Comparison of ENCODE assay signal across 27 mouse cellular contexts in genomic region chr1:90342346-90342745, GRCm38 (mm10).
DNase-seq lines count a peak whose midpoint lies in the region; ATAC-seq lines count a peak whose summit lies in the region.
"Had no signal": no experiment of that assay in that cellular context is flagged by ENCODE, and none has a peak within 500 bp of the region (broad histone marks: within the 10 kb centered on the region; RNA-seq: fewer than 3 reads in every experiment).

No protein-coding gene starts in this region.

- no peak for ATAC-seq in cerebellum, adult (ENCODE audit: insufficient number of reproducible peaks, low FRiP score, low TSS enrichment)
- ATAC-seq in kidney, embryonic 15.5 days (replicated peaks; ENCODE audit: low FRiP score): 0 out of 2 replicates have a peak, but pooled peaks have one; percentile 9
- no peak for ATAC-seq in kidney, embryonic 14.5 days (ENCODE audit: low FRiP score, low TSS enrichment)
- peak; percentile 38; the same call in 1 of the 2 replicates for ATAC-seq in midbrain, embryonic 12.5 days (ENCODE audit: low FRiP score, low read depth)
- no peak for ATAC-seq in midbrain, embryonic 16.5 days
- no peak for ATAC-seq in forebrain, embryonic 15.5 days (replicated peaks)
- ATAC-seq: forebrain, embryonic 13.5 days; intestine, embryonic 15.5 days; liver, embryonic 12.5 days had no signal

- peak; percentile 47 to 59 for DNase-seq in cerebellum, postnatal 10 days
- DNase-seq in retina, embryonic 14.5 days (ENCODE audit: low spot score): peak; percentile 82
- DNase-seq: adrenal gland, postnatal 10 days; cerebellum, adult 9-10 months; gastrocnemius, postnatal 10 days; kidney, adult 8-10 months; layer of hippocampus, postnatal 36 days; lung, adult 18-20 months; lung, postnatal 10 days; right cerebral cortex, postnatal 14 days; spleen, adult 18-20 months had no signal

- no peaks in the 10 kb centered on the region for H3K36me3 ChIP-seq in kidney, embryonic 15.5 days
- H3K36me3 ChIP-seq in kidney, embryonic 14.5 days (ENCODE audit: control insufficient read depth, insufficient read depth, low read length): no peaks in the 10 kb centered on the region
- H3K36me3 ChIP-seq in midbrain, embryonic 12.5 days: no peaks in the 10 kb centered on the region
- H3K36me3 ChIP-seq in midbrain, embryonic 16.5 days (ENCODE audit: control insufficient read depth, insufficient read depth, low read length): no peaks in the 10 kb centered on the region
- H3K36me3 ChIP-seq in forebrain, embryonic 15.5 days: no peaks in the 10 kb centered on the region
- H3K36me3 ChIP-seq: embryonic facial prominence, embryonic 12.5 days; hindbrain, embryonic 13.5 days; intestine, embryonic 15.5 days; limb, embryonic 13.5 days; liver, embryonic 12.5 days; neural tube, embryonic 15.5 days had no signal

- 0 out of 2 replicates have a peak, but pooled peaks cover 7% of the 10 kb centered on the region for H3K27me3 ChIP-seq in kidney, embryonic 15.5 days
- no peaks in the 10 kb centered on the region for H3K27me3 ChIP-seq in kidney, embryonic 14.5 days (ENCODE audit: control insufficient read depth, insufficient read depth, low read length)
- H3K27me3 ChIP-seq in midbrain, embryonic 12.5 days: peaks cover 25% of the 10 kb centered on the region
- no peaks in the 10 kb centered on the region for H3K27me3 ChIP-seq in midbrain, embryonic 16.5 days (ENCODE audit: control insufficient read depth, insufficient read depth, low read depth, low read length)
- no peaks in the 10 kb centered on the region for H3K27me3 ChIP-seq in forebrain, embryonic 15.5 days
- H3K27me3 ChIP-seq: forebrain, embryonic 13.5 days; intestine, embryonic 15.5 days; limb, embryonic 13.5 days had no signal

- no peak overlapping the region for H3K27ac ChIP-seq in kidney, embryonic 15.5 days
- H3K27ac ChIP-seq in kidney, embryonic 14.5 days (ENCODE audit: low read depth, low read length): no peak overlapping the region; the same call in 1 of the 2 replicates
- H3K27ac ChIP-seq in midbrain, embryonic 12.5 days (replicated peaks): no peak overlapping the region
- no peak overlapping the region for H3K27ac ChIP-seq in midbrain, embryonic 16.5 days (ENCODE audit: low read length)
- no peak overlapping the region for H3K27ac ChIP-seq in forebrain, embryonic 15.5 days (replicated peaks)
- H3K27ac ChIP-seq: embryonic facial prominence, embryonic 12.5 days; forebrain, embryonic 13.5 days; hindbrain, embryonic 13.5 days; intestine, embryonic 15.5 days; layer of hippocampus, adult 2 months; limb, embryonic 13.5 days; liver, embryonic 12.5 days; neural tube, embryonic 15.5 days had no signal

- H3K4me2 ChIP-seq in kidney, embryonic 15.5 days: no peak overlapping the region
- H3K4me2 ChIP-seq in kidney, embryonic 14.5 days (replicated peaks; ENCODE audit: low read depth, low read length): no peak overlapping the region
- no peak overlapping the region for H3K4me2 ChIP-seq in midbrain, embryonic 12.5 days (replicated peaks)
- H3K4me2 ChIP-seq in midbrain, embryonic 16.5 days (ENCODE audit: low read length): no peak overlapping the region
- no peak overlapping the region for H3K4me2 ChIP-seq in forebrain, embryonic 15.5 days (replicated peaks)
- H3K4me2 ChIP-seq: embryonic facial prominence, embryonic 12.5 days; forebrain, embryonic 13.5 days; heart, embryonic 11.5 days; hindbrain, embryonic 13.5 days; intestine, embryonic 15.5 days; limb, embryonic 13.5 days; liver, embryonic 12.5 days; neural tube, embryonic 15.5 days had no signal

- H3K9me3 ChIP-seq in kidney, embryonic 15.5 days (replicated peaks): no peaks in the 10 kb centered on the region
- no peaks in the 10 kb centered on the region for H3K9me3 ChIP-seq in kidney, embryonic 14.5 days (ENCODE audit: control insufficient read depth, low read length)
- H3K9me3 ChIP-seq in midbrain, embryonic 12.5 days: no peaks in the 10 kb centered on the region
- no peaks in the 10 kb centered on the region for H3K9me3 ChIP-seq in midbrain, embryonic 16.5 days (replicated peaks; ENCODE audit: control insufficient read depth, low read length, poor library complexity, severe bottlenecking)
- H3K9me3 ChIP-seq in forebrain, embryonic 15.5 days: no peaks in the 10 kb centered on the region
- H3K9me3 ChIP-seq: embryonic facial prominence, embryonic 12.5 days; forebrain, embryonic 13.5 days; hindbrain, embryonic 13.5 days; intestine, embryonic 15.5 days; limb, embryonic 13.5 days; liver, embryonic 12.5 days; neural tube, embryonic 15.5 days had no signal

- peaks cover 15% of the 10 kb centered on the region; the same call in 1 of the 2 replicates for H3K4me1 ChIP-seq in kidney, embryonic 15.5 days
- H3K4me1 ChIP-seq in kidney, embryonic 14.5 days (ENCODE audit: control insufficient read depth, insufficient read depth, low read length): peaks cover 5% of the 10 kb centered on the region; the same call in 1 of the 2 replicates
- peaks cover 8% of the 10 kb centered on the region; the same call in 1 of the 2 replicates for H3K4me1 ChIP-seq in midbrain, embryonic 12.5 days
- H3K4me1 ChIP-seq in midbrain, embryonic 16.5 days (ENCODE audit: control insufficient read depth, insufficient read depth, low read length): 0 out of 2 replicates have a peak, but pooled peaks cover 3% of the 10 kb centered on the region
- H3K4me1 ChIP-seq in forebrain, embryonic 15.5 days: no peaks in the 10 kb centered on the region
- H3K4me1 ChIP-seq: forebrain, embryonic 13.5 days; liver, embryonic 12.5 days had no signal

- no peak overlapping the region for H3K9ac ChIP-seq in kidney, embryonic 15.5 days
- H3K9ac ChIP-seq in kidney, embryonic 14.5 days (ENCODE audit: low read depth, low read length): no peak overlapping the region
- H3K9ac ChIP-seq in midbrain, embryonic 12.5 days (replicated peaks): no peak overlapping the region
- no peak overlapping the region for H3K9ac ChIP-seq in midbrain, embryonic 16.5 days (ENCODE audit: low read depth, low read length)
- H3K9ac ChIP-seq in forebrain, embryonic 15.5 days (replicated peaks): no peak overlapping the region
- H3K9ac ChIP-seq: embryonic facial prominence, embryonic 12.5 days; forebrain, embryonic 13.5 days; hindbrain, embryonic 13.5 days; intestine, embryonic 15.5 days; limb, embryonic 13.5 days; liver, embryonic 12.5 days; neural tube, embryonic 15.5 days had no signal

- WGBS in kidney, embryonic 15.5 days: 13% methylated on average over 1 of the region's 1 CpGs
- WGBS in kidney, embryonic 14.5 days: 7% methylated on average over 1 of the region's 1 CpGs
- WGBS in midbrain, embryonic 12.5 days: 12% methylated on average over 1 of the region's 1 CpGs
- WGBS in midbrain, embryonic 16.5 days: 11% methylated on average over 1 of the region's 1 CpGs
- WGBS in forebrain, embryonic 15.5 days: 37% methylated on average over 1 of the region's 1 CpGs

- no peak overlapping the region for H3K4me3 ChIP-seq in kidney, embryonic 15.5 days (replicated peaks)
- H3K4me3 ChIP-seq in kidney, embryonic 14.5 days (ENCODE audit: low read length): no peak overlapping the region
- no peak overlapping the region for H3K4me3 ChIP-seq in midbrain, embryonic 12.5 days
- H3K4me3 ChIP-seq in midbrain, embryonic 16.5 days (ENCODE audit: low read depth, low read length): no peak overlapping the region
- H3K4me3 ChIP-seq in forebrain, embryonic 15.5 days: no peak overlapping the region
- H3K4me3 ChIP-seq: embryonic facial prominence, embryonic 12.5 days; erythroblast, embryonic 14.5 days; forebrain, embryonic 13.5 days; hindbrain, embryonic 13.5 days; intestine, embryonic 15.5 days; layer of hippocampus, adult 2 months; limb, embryonic 13.5 days; liver, embryonic 12.5 days; neural tube, embryonic 15.5 days had no signal

Comparison
In these comparisons a context has a peak if more than half of its experiments do, and no peak if none do; other contexts are left out.
1. ATAC-seq: peak in kidney, embryonic 15.5 days (single experiment) and midbrain, embryonic 12.5 days (single experiment); none in cerebellum, adult (single experiment), kidney, embryonic 14.5 days (single experiment), midbrain, embryonic 16.5 days (single experiment) and forebrain, embryonic 15.5 days (single experiment).